In genomic region chr11:117975211-117975967, GRCm38 (mm10) we compare ENCODE assay signal across 8 mouse cellular contexts. TPM values are rescaled to one million over a fixed set of nuclear protein-coding genes. Genes with fewer than 3 reads are reported as not detected.
A peak's percentile ranks its signal among the peaks of the same experiment; 100 is the strongest.
DNase-seq lines count a peak whose midpoint lies in the region; ATAC-seq lines count a peak whose summit lies in the region.

No protein-coding gene starts in this region.

- DNase-seq in kidney, postnatal 10 days, result peak; percentile 61
- no peak for DNase-seq in kidney, postnatal 25 days
- peak; percentile 84 for DNase-seq in embryo, embryonic 10 days (ENCODE audit: low spot score)
- no peak for DNase-seq in right cerebral cortex, postnatal 4 days
- no peak for DNase-seq in layer of hippocampus, adult 8-10 months (ENCODE audit: low spot score in 2 of 2)

- H3K27ac ChIP-seq in hindbrain, embryonic 12.5 days, result peak overlapping the region; percentile 90
- H3K27ac ChIP-seq in neural tube, embryonic 12.5 days, result peak overlapping the region; percentile 58; the same call in 1 of the 2 replicates

- peaks cover 28% of the 10 kb centered on the region for H3K4me1 ChIP-seq in hindbrain, embryonic 12.5 days
- H3K4me1 ChIP-seq in neural tube, embryonic 12.5 days, result peaks cover 26% of the 10 kb centered on the region

- H3K27me3 ChIP-seq in hindbrain, embryonic 12.5 days, result peaks cover 13% of the 10 kb centered on the region
- H3K27me3 ChIP-seq in neural tube, embryonic 12.5 days (replicated peaks), result no peaks in the 10 kb centered on the region

- ATAC-seq in hindbrain, embryonic 12.5 days (ENCODE audit: low FRiP score), result peak; percentile 69; the same call in 1 of the 2 replicates
- ATAC-seq in neural tube, embryonic 12.5 days (ENCODE audit: low FRiP score, low read depth), result peak; percentile 63
- ATAC-seq in activated CD4-positive, CD25-positive, alpha-beta regulatory T cell, adult 4 months, result no peak

- peak overlapping the region; percentile 19 for H3K4me2 ChIP-seq in hindbrain, embryonic 12.5 days (replicated peaks)
- peak overlapping the region; percentile 31 for H3K4me2 ChIP-seq in neural tube, embryonic 12.5 days (replicated peaks)

- H3K4me3 ChIP-seq in hindbrain, embryonic 12.5 days, result no peak overlapping the region
- no peak overlapping the region for H3K4me3 ChIP-seq in neural tube, embryonic 12.5 days

- no peak overlapping the region for H3K9ac ChIP-seq in hindbrain, embryonic 12.5 days
- peak overlapping the region; percentile 36; the same call in 1 of the 2 replicates for H3K9ac ChIP-seq in neural tube, embryonic 12.5 days

- no peaks in the 10 kb centered on the region for H3K9me3 ChIP-seq in hindbrain, embryonic 12.5 days (replicated peaks)
- no peaks in the 10 kb centered on the region for H3K9me3 ChIP-seq in neural tube, embryonic 12.5 days

- WGBS in hindbrain, embryonic 12.5 days, result 2% methylated on average over 18 of the region's 18 CpGs
- WGBS in neural tube, embryonic 12.5 days, result 2% methylated on average over 18 of the region's 18 CpGs

- no peaks in the 10 kb centered on the region for H3K36me3 ChIP-seq in hindbrain, embryonic 12.5 days
- no peaks in the 10 kb centered on the region for H3K36me3 ChIP-seq in neural tube, embryonic 12.5 days

RNA-seq across cellular contexts. Expression of gene Socs3, which starts 5.5 kb away (rescaled TPM):
- polyA plus RNA-seq in hindbrain, embryonic 12.5 days (2016; fragmentation: Nextera tagmentation; extraction: Ambion mirVana), result 10.4 and 11.8 TPM in 2 replicates
- 9.2 and 10.1 TPM in 2 replicates for polyA plus RNA-seq in neural tube, embryonic 12.5 days (2016; fragmentation: Nextera tagmentation; extraction: Ambion mirVana)
- 10 to 100 TPM; 42.5 to 43.1 TPM for polyA plus RNA-seq in activated CD4-positive, CD25-positive, alpha-beta regulatory T cell, adult 4 months (2017; shearing (Covaris generic))
- 1 to 10 TPM in 3 of 4 experiments, under 1 TPM in 1; 0.81 to 7.9 (median 3.3) TPM for total RNA-seq in layer of hippocampus, adult 8-10 months (2022)

RNA-seq across cellular contexts. Expression of gene Pgs1, which starts 10.7 kb away (rescaled TPM):
- polyA plus RNA-seq in hindbrain, embryonic 12.5 days (2016; fragmentation: Nextera tagmentation; extraction: Ambion mirVana), result 41.8 and 46.7 TPM in 2 replicates
- 50.2 and 50.3 TPM in 2 replicates for polyA plus RNA-seq in neural tube, embryonic 12.5 days (2016; fragmentation: Nextera tagmentation; extraction: Ambion mirVana)
- polyA plus RNA-seq in activated CD4-positive, CD25-positive, alpha-beta regulatory T cell, adult 4 months (2017; shearing (Covaris generic)), result 10 to 100 TPM; 34.6 to 38.3 TPM
- total RNA-seq in layer of hippocampus, adult 8-10 months (2022), result 10 to 100 TPM; 71.3 to 80.4 (median 78.8) TPM

Comparison
In these comparisons a context has a peak if more than half of its experiments do, and no peak if none do; other contexts are left out.
1. DNase-seq: peak in kidney, postnatal 10 days (single experiment) and embryo, embryonic 10 days (single experiment); none in kidney, postnatal 25 days (0 of 2), right cerebral cortex, postnatal 4 days (single experiment) and layer of hippocampus, adult 8-10 months (0 of 2).